Mouse (Mus musculus): ENCODE results near the gene Nhsl1.
A peak's percentile ranks its signal among the peaks of the same experiment; 100 is the strongest.
"Not testable (repeated sequence)": the region's sequence is repeated elsewhere in the genome, so short reads cannot be mapped to it uniquely, and the experiment has no call there.

Nhsl1 gene

DNA sequence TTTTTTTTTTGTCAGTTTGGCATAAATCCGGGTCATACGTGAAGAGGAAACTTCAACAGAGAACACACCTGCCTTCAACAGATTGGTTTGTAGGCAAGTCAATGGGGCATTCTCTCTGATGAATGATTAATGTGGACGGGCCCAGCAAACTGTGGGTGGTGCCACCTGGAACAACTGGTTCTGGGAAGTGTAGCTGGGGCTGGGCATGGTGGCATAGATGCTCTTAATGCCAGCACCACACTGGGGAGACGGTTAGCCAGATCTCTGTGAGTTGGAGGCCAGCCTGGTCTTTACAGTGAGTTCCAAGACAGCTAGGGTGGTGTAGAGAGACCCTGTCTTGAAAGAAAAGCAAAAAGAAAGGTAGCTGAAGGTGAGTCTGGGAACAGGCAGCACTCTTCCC lies 228.6 kb downstream of the Nhsl1 start:
- no peak for DNase-seq

DNA sequence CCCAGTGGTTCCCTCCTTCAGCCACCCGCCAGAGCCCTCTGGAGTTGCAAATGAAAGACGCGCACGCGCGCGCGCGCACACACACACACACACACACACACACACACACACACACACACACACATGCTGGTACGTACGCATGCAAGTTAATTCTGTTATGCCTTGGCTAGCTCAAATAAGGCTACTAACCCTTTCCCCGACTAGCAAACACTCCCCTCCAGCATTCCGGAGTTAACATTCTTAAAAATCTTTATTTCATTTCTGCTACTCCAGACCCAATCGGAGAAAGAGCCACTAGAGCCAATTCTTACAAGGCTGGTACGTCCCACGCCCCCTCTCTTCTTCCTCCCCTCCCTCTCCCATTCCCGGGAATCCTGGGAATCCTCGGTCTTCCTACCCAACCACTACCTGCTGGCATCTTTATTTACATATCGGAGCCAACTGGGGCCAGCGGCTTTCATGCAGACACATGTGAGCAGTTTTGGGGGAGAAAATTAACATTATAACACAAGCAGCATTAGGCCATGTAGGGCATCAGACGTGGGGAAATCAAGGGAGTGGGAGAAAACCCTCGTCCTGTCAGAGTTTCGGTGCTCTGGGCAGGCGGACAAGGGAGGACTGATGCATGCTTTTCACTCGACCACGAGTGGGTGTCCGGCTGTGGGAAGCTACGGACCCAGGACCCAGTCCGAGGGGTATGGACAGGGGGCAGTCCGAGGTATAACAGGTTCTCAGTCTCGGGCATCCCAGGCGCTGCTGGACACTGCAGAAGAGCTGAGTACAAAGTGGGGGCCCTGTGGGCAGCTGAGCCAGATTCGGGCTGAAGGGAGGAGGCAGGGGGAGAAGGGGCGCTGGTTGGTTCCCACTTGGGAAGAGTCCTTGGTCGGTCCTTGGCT lies 230.8 kb downstream of the Nhsl1 start:
- peak; percentile 48 for DNase-seq

DNA sequence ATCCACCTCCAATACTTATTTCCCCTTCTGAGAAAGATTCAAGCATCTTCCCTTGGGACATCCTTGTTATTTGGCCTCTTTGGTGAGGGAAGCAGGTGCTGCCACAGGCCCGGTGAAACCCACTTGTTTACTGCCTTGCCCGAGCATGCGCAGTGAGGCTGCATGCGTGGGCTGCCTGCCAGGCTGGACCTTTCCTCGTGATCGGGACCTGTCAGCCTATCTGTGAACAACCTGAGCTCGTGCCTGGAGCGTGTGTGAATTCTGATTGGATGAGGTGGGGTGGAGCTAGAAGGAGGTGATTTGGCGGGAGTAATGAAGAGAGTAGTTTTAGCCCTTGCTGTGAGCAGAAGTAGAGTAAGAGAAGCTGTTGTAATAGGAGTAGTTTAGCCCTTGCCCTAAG lies 240.3 kb downstream of the Nhsl1 start:
- not testable (repeated sequence) for DNase-seq

DNA sequence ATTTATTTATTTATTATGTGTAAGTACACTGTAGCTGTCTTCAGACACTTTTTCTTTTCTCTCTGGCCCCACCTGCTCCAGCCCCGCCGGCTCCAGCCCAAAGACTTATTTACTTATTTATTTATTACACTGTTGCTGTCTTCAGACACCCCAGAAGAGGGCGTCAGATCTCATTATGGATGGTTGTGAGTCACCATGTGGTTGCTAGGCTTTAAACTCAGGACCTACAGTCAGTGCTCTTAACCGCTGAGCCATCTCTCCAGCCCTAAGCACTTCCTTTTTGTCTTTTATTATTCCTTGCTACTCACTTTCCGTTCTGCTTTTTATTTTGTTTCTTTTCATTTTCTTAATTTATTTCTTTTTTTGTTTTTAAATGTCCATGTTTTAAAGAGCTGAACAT lies 242.7 kb downstream of the Nhsl1 start:
- DNase-seq = no peak

DNA sequence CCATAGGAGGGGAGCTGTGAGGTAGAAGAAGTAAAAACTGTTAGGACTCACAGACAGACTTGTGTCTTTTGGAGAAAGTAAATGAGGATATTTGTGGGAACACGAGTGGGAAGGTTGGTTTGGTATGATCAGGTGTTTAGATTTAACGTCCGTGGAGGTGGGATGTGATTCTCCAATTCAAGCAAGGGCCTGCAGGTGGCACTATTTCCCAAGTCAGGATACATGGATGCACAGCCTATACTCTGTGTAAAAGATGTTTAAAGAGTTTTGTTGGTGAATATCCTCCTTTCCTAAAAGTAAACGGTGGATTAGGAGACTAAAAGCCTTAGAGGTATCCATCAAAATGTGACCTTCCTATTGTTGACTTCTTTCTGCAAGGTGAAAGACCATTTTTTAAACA lies 244.2 kb downstream of the Nhsl1 start:
- peak; percentile 66 for DNase-seq

DNA sequence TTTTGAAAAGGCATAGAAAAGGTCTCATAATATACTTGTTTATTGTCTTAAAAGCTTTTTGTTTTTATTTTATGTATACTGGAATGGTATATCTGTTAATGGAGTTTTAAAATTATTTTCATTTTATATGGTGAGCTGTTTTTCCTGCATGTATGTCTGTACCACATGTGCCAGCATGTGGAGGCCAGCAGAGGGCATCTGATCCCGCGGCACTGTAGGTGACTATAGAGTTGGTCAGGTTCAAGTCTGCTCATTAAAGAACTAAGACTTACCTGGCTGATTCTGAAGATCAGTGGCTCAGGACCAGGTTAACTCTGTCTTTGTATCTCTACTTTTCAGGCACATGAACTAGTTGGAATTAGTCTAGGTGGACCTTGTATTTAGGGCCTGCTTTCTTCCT lies 253.8 kb downstream of the Nhsl1 start:
- no peak for DNase-seq

Data from right cerebral cortex, adult 18-20 months (tissue).